Mouse (Mus musculus) intestine, embryonic 14.5 days (tissue): ENCODE data around the gene Stard3nl. TPM values are rescaled to one million over a fixed set of nuclear protein-coding genes. Genes with fewer than 3 reads are reported as not detected.
"Not testable (repeated sequence)": the region's sequence is repeated elsewhere in the genome, so short reads cannot be mapped to it uniquely, and the experiment has no call there.

Source experiments
- ATAC-seq: fragments of 200-750 bp; cut with Nextera tagmentation; replicated peaks from 2 replicates; pipeline ENCODE4 v1.8.0; 2017; ENCODE audit warnings: low read depth, moderate number of reproducible peaks, moderate TSS enrichment, moderate library complexity; ENCODE audit not compliant: low FRiP score, low TSS enrichment
- DNase-seq: peaks from one replicate; pipeline ENCODE4 v3.0.0-alpha.2; 2018; ENCODE audit warnings: low spot score
- H3K27ac ChIP-seq: fragments of 300-500 bp; sonication (generic); 2 replicates; pipeline ENCODE4 v1.5.1; 2014; ENCODE audit warnings: low read depth, mild to moderate bottlenecking, control low read depth
- H3K27me3 ChIP-seq: fragments of 300-500 bp; sonication (generic); replicated peaks from 2 replicates; pipeline ENCODE4 v1.6.1; 2014; ENCODE audit warnings: low read length, control low read depth; ENCODE audit not compliant: control insufficient read depth, insufficient read depth
- H3K36me3 ChIP-seq: fragments of 300-500 bp; sonication (generic); 2 replicates; pipeline ENCODE4 v1.6.1; 2014; ENCODE audit warnings: low read length, control low read depth; ENCODE audit not compliant: control insufficient read depth, insufficient read depth
- H3K4me1 ChIP-seq: fragments of 300-500 bp; sonication (generic); replicated peaks from 2 replicates; pipeline ENCODE4 v1.6.1; 2014; ENCODE audit warnings: low read length, control low read depth, mixed read lengths; ENCODE audit not compliant: control insufficient read depth, insufficient read depth
- H3K4me2 ChIP-seq: fragments of 300-500 bp; sonication (generic); 2 replicates; pipeline ENCODE4 v1.6.1; 2014; ENCODE audit warnings: low read length
- H3K4me3 ChIP-seq: fragments of 300-500 bp; sonication (generic); 2 replicates; pipeline ENCODE4 v1.5.1; 2014; ENCODE audit warnings: low read depth, low read length, control low read depth, mixed read lengths
- H3K9ac ChIP-seq: fragments of 300-500 bp; sonication (generic); 2 replicates; pipeline ENCODE4 v1.6.1; 2014; ENCODE audit warnings: mild to moderate bottlenecking, low read length
- H3K9me3 ChIP-seq: fragments of 300-500 bp; sonication (generic); 2 replicates; pipeline ENCODE4 v1.6.1; 2016; ENCODE audit warnings: low read length, control low read depth; ENCODE audit not compliant: control insufficient read depth
- WGBS: fragments of 180-500 bp; shearing (Covaris S2); extraction: QIAGEN DNeasy Blood & Tissue Kit; methylation state at CpG from one replicate; pipeline ENCODE4 v1.1.7; 2014; 5-methylcytosine and 5-hydroxymethylcytosine counted together
- polyA plus RNA-seq: library from polyadenylated mRNA; unstranded; fragments of >200 nt; fragmentation: Nextera tagmentation; extraction: Ambion mirVana; gene quantifications from 2 replicates; pipeline ENCODE4 v1.2.1, GENCODE M21; 2014

Stard3nl gene
- polyA plus RNA-seq, 1 experiment from 2014 or later: 100 TPM

GRCm38 (mm10) chr13:19356120-19356519 is 39.5 kb downstream of the Stard3nl start:
- Histone ChIP-seq H3K4me3 (no peak overlapping the region), H3K27ac (no peak overlapping the region), H3K9me3 (no peaks in the 10 kb centered on the region), H3K36me3 (peaks cover 33% of the 10 kb centered on the region), H3K4me1 (no peaks in the 10 kb centered on the region), H3K9ac (no peak overlapping the region), H3K27me3 (no peaks in the 10 kb centered on the region), H3K4me2 (no peak overlapping the region)
- WGBS: 84% methylated on average over 7 of the region's 7 CpGs
- no peak for DNase-seq
- no peak for ATAC-seq

GRCm38 (mm10) chr13:19352795-19353194 is 42.8 kb downstream of the Stard3nl start:
- H3K36me3 ChIP-seq: peaks cover 11% of the 10 kb centered on the region
- ATAC-seq (no peak), DNase-seq (no peak)
- no peak overlapping the region for H3K9ac ChIP-seq
- H3K27ac ChIP-seq: no peak overlapping the region
- no peaks in the 10 kb centered on the region for H3K9me3 ChIP-seq
- no peaks in the 10 kb centered on the region for H3K27me3 ChIP-seq
- H3K4me1 ChIP-seq: no peaks in the 10 kb centered on the region
- H3K4me3 ChIP-seq: no peak overlapping the region
- 87% methylated on average over 3 of the region's 3 CpGs for WGBS
- H3K4me2 ChIP-seq: no peak overlapping the region

GRCm38 (mm10) chr13:19340356-19340755 is 55.2 kb downstream of the Stard3nl start:
- WGBS: 85% methylated on average over 1 of the region's 1 CpGs
- H3K27me3 ChIP-seq, H3K4me3 ChIP-seq, DNase-seq, H3K4me2 ChIP-seq, ATAC-seq, H3K27ac ChIP-seq, H3K9me3 ChIP-seq, H3K36me3 ChIP-seq, H3K4me1 ChIP-seq, H3K9ac ChIP-seq: not testable (repeated sequence)

- H3K4me1 ChIP-seq, H3K4me2 ChIP-seq, H3K36me3 ChIP-seq, H3K9me3 ChIP-seq, H3K27ac ChIP-seq, H3K27me3 ChIP-seq, DNase-seq, H3K4me3 ChIP-seq, H3K9ac ChIP-seq, ATAC-seq: not testable (repeated sequence)
- 84% methylated on average over 1 of the region's 1 CpGs for WGBS
These were observed 59.3 kb downstream of the Stard3nl start for GRCm38 (mm10) chr13:19336310-19336709.

Other genes with a start within 250 kb of the Stard3nl start
- 13.8 and 14.8 TPM in 2 replicates for gene Epdr1, start 224.1 kb upstream of the Stard3nl start, polyA plus RNA-seq
- gene Sfrp4, start 227.3 kb upstream of the Stard3nl start, polyA plus RNA-seq: 0.39 and 0.58 TPM in 2 replicates